Mouse (Mus musculus) urinary bladder, postnatal 10 days (tissue): ENCODE measurements around the gene Ankrd54.

Experiments used
- DNase-seq: peaks from one replicate; pipeline ENCODE4 v3.0.0; 2022; ENCODE audit warnings: low spot score

The Ankrd54 gene

GRCm38 (mm10) chr15:79062376-79063159, at the start of gene Ankrd54:
Gene Ankrd54 (minus strand): TSS chr15:79062893.
- peak; percentile 91 for DNase-seq

DNA sequence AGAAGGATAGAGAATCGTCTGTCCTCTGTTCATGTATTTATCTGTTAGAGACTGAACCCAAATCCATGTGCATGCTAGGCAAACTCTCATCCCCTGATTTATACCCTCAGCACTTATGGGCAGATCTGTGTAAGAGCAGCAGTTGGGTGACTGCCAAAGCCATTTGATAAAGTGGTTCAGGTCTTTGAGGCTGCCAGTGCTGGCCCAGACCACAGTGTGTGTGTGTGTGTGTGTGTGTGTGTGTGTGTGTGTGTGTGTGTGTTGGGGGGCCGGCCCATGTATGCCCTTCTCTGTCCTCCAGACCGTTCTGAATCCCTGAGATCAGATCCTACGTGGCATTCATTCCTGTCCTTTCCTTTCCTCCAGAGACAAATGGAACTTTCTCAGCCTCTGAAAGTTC, 49.1 kb upstream of the Ankrd54 start:
- DNase-seq, result no peak

DNA sequence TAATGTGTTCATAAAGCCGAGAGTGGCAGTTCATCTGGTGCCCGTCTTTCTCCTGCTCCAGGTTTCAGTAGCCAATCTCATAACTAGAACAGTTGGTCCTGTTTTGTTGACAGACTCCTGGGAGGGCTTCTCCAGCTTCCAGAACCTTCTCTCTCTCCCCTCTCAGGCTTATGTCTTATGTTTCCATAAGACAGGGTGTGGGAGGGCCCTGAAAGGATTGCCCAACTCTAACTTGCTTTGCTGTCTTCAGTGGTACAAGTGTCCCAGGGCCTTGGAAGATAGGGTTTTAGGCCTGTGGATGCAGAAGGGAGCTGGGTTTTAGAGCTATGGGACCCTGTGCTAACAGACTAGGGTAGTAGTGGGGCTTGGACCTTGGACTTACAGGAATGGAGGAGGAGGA, 47.8 kb upstream of the Ankrd54 start:
- no peak for DNase-seq

GRCm38 (mm10) chr15:79110031-79110430, 47.3 kb upstream of the Ankrd54 start:
- no peak for DNase-seq

- no peak for DNase-seq
These were observed 46.7 kb upstream of the Ankrd54 start for GRCm38 (mm10) chr15:79109321-79109934.

DNA sequence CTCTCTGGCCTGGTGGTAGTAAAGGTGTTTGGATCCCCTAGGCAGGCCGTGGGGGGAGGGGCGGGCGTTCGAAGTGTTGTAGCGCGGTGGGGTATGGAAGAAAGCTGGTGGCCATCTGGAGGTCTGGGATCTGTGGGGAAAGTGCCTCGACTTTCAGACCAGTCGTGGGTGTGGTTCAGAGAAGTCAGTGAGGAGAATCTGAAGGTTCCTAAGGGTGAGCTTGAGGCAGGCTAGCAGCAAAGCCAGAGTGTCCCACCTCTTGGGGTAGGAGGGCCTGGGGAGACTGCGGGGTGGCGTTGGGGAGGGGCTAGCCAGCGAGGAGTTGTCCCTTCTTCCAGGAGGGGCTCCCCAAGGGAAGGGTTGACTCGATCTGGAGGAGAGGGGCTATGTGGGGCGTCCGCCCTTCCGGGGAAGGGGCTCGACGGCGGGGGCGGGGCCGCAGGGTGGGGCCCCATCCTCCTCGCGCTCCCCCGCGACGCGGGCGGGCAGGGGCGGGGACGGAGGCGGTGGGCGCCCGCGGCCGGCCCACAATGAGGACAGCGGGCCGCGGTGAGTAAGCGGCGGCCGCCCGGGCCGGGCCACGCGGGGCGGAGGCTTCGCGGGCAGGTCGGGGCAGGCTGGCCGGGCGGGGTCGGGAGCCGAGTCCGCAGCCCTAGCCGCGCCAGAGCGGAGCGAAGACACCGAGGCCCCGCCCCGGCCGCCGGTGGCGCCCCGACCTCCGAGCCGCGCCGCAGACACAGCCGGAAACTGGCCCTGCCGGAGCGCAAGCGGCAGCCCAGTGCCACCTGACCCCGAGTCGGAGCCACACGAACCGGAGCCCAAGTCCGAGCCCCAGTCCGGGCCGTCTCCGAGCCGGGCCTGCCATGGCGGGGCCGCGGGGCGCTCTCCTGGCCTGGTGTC, 46.0 kb upstream of the Ankrd54 start, which contains the start of gene Micall1:
Micall1 (plus strand) TSS at position 478 of the 900 bp plus-strand sequence.
- peak; percentile 60 for DNase-seq

GRCm38 (mm10) chr15:79107966-79108365, 45.3 kb upstream of the Ankrd54 start:
- DNase-seq, result no peak

- DNase-seq, result no peak
These were observed 43.1 kb upstream of the Ankrd54 start for GRCm38 (mm10) chr15:79105804-79106203.

DNA sequence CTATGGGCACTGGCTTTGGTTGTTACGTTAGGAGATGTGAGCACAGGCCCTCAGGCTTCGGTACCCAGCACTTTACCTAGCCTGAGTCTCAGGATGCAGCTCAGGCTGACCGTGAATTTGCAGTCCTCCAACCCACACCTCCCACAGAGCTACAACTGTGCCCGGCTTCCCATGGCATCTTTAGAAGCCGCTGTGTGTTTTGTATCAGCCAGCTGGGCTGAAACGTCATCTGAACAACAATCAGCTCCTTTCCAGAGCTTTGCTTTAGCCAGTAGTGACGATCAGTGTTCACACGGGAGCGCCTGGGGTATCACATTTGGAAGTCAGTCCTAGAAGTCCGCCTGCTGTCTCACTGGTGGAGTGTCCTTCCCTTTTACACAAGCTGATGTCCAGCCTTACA, 40.6 kb upstream of the Ankrd54 start:
- no peak for DNase-seq

DNA sequence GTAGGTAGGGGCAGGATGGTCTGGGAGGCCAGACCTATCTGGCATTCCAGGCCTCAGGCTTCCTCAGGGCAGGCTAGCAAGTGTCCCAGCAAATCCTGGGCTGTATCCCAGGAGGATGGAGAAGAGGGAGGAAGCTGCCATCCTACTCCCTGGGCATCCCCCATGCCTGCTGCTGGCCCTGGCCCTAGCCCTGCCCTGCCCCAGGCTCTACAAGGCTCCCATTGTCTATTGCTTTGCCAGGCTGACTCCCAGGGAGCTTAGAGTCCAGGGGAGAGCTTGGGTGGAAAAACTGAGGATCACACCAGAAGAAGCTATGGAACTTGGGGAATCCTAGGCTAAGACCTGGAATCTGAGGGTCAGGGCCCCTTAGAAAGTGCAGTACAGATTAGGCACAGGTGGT, 38.8 kb upstream of the Ankrd54 start:
- no peak for DNase-seq

DNA sequence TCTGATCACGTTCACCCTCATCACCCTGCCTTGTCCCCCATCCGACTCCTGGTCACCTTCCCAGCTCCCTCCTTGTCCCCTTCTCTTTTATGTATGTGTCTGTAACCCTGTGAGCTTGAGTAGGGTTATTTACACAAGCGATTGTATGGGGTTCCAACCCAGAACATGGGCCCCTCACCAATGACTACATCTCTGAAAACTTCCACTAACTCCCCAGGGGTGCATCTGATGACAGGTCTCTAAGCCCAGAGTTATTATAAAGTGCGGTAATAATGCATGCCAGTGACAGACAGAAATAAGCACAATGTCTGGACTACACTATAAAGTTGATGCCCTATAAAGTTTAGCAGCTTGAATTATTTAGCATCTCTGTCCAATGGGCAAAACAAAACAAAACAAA, 37.7 kb upstream of the Ankrd54 start:
- no peak for DNase-seq

GRCm38 (mm10) chr15:79099456-79099855, 36.8 kb upstream of the Ankrd54 start:
- DNase-seq, result no peak

- DNase-seq, result no peak
These were observed 36.2 kb upstream of the Ankrd54 start for GRCm38 (mm10) chr15:79098868-79099267.

DNA sequence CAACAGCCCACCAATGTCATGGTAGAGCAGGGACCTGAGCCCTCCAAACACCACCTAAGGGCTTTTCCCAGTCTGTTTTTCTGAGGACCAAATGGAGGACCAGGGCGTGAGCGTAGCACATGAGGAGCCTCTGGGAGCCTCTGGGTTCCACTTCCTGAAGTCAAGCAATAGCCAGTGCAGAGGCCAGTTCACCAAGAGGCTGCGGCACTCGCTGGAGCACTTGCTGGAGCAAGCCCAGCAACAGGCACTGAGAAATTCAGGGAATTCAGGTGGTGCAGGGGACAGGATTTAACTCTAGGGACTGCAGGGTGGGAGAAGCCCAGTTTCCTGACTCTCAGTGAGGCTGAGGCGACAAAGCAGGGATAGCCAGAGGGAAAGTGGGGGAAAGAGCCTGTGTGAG, 35.5 kb upstream of the Ankrd54 start:
- DNase-seq, result no peak

GRCm38 (mm10) chr15:79097611-79098025, 34.9 kb upstream of the Ankrd54 start:
- peak; percentile 48 for DNase-seq

- DNase-seq, result no peak
These were observed 34.4 kb upstream of the Ankrd54 start for GRCm38 (mm10) chr15:79097135-79097534.

GRCm38 (mm10) chr15:79096556-79096955, 33.9 kb upstream of the Ankrd54 start:
- DNase-seq, result no peak

GRCm38 (mm10) chr15:79095483-79095882, 32.8 kb upstream of the Ankrd54 start:
- DNase-seq, result no peak

- DNase-seq, result no peak
These were observed 30.6 kb upstream of the Ankrd54 start for GRCm38 (mm10) chr15:79093083-79093839.

GRCm38 (mm10) chr15:79092284-79092683, 29.6 kb upstream of the Ankrd54 start:
- no peak for DNase-seq

DNA sequence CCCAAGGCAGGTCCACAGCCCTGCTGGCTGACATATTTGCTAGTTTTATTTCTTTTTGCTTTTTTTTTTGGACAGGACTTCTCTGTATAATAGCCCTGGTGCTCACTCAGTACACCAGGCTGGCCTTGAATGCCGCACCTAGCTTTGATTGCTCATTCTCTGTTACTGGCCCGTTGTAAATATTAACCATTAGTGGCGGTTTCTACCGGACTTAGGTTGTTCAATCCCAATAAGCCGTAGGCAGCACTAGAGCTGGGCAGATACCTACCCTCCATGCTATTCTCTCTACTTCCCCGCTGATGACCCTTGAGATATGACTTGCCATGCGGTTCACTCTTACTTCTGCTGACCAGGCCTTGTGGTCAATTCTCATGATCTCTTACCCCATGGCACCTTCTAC, 16.9 kb upstream of the Ankrd54 start:
- DNase-seq, result no peak
